In the genomic region with DNA sequence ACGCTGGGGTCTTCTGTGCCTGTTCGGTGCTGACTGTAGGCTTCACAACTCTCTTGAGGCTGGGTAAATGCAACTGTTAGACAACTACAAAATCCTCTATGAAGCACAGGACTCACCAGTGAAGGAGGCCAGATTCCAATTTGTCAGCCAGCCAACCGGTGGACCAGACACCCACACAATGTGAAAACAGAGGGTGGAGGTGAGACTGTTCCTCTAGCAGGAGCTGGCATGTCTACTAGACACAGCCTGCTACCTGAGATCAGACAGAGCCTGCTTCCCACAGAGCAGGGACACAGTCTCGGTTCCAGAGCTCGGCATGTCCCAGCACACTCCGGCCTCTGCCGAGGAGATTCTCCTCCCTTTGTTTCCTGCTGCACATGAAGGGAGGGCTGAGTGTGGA, we compare ENCODE assay signal across 14 mouse cellular contexts.
DNase-seq lines count a peak whose midpoint lies in the region.
"Had no signal": no experiment of that assay in that cellular context is flagged by ENCODE, and none has a peak within 500 bp of the region (broad histone marks: within the 10 kb centered on the region; RNA-seq: fewer than 3 reads in every experiment).

No protein-coding gene starts in this region.

- peak; percentile 51 to 56 for DNase-seq in left cerebral cortex, adult 18-20 months (ENCODE audit: low spot score in 2 of 2)
- no peak for DNase-seq in left cerebral cortex, postnatal 14 days (ENCODE audit: low spot score in 2 of 2)
- peak; percentile 93 for DNase-seq in brain, adult 2 months (ENCODE audit: low read depth, low spot score)
- DNase-seq in cerebellum, adult 18-20 months = peak; percentile 86 to 89
- DNase-seq in cerebellum, postnatal 36 days = peak; percentile 85 to 88
- DNase-seq in testis, postnatal 10 days (ENCODE audit: low spot score) = no peak
- no peak for DNase-seq in MN1 (ENCODE audit: low spot score)
- DNase-seq in gastrocnemius, postnatal 36 days = no peak
- DNase-seq: adrenal gland, postnatal 14 days; B cell, adult 2 months; heart, adult 11 months; kidney, adult 2 months; kidney, postnatal 36 days; lung, postnatal 10 days had no signal

- intact Hi-C loops in left cerebral cortex, postnatal 14 days (cut with DNase I) = no loop called here
- intact Hi-C loops in gastrocnemius, postnatal 36 days (cut with DNase I) = no loop called here

Comparison
In these comparisons a context has a peak if more than half of its experiments do, and no peak if none do; other contexts are left out.
1. DNase-seq: peak in left cerebral cortex, adult 18-20 months (2 of 2), brain, adult 2 months (single experiment), cerebellum, adult 18-20 months (2 of 2) and cerebellum, postnatal 36 days (2 of 2); none in left cerebral cortex, postnatal 14 days (0 of 2), testis, postnatal 10 days (single experiment), MN1 (single experiment) and gastrocnemius, postnatal 36 days (0 of 2).